Mouse (Mus musculus): ENCODE measurements at regions not wholly inside any gene's neighbourhood (a gene's known extent, or its start where the extent isn't known, plus 50 kb on each side); places are given as distances from the start of the nearest gene placed in this dataset.

GRCm38 (mm10) chr10:111893489-111893888 is 79.0 kb upstream of the Krr1 start:
- H3K9ac ChIP-seq (ENCODE audit: low read depth, low read length), result no peak overlapping the region
- H3K9me3 ChIP-seq (replicated peaks; ENCODE audit: control insufficient read depth, low read length), result no peaks in the 10 kb centered on the region
- no peaks in the 10 kb centered on the region for H3K4me1 ChIP-seq (ENCODE audit: control insufficient read depth, low read depth, low read length)
- 61% methylated on average over 5 of the region's 5 CpGs for WGBS (ENCODE audit: insufficient replicate concordance)
- H3K27ac ChIP-seq (ENCODE audit: low read length), result no peak overlapping the region
- no peaks in the 10 kb centered on the region for H3K27me3 ChIP-seq (ENCODE audit: control insufficient read depth, insufficient read depth, low read depth, low read length)
- no peaks in the 10 kb centered on the region for H3K36me3 ChIP-seq (ENCODE audit: control insufficient read depth, insufficient read depth)
- ATAC-seq (ENCODE audit: low read depth), result no peak
- no peak overlapping the region for H3K4me2 ChIP-seq (ENCODE audit: low read depth, low read length)
- H3K4me3 ChIP-seq (ENCODE audit: low read depth, low read length), result no peak overlapping the region

DNA sequence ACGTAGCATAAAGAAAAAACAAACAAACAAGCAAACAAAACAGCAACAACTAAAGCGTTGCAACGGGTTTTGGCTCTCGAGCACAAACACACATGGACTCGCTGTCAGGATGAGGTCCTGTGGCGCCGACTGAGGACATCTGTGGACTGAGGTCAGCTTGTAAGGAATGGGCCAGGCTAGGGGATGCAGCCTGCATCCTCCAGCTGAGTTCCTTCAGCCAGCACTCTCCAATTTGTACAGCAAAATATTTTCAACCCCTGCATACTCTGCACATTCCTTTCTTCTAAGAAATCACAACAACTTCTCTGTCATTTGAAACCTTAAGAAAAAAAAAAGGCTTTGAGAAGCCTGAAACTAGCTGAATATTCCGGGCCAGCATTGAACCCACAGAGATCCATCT is 78.5 kb upstream of the Krr1 start:
- H3K4me2 ChIP-seq (ENCODE audit: low read depth, low read length), result no peak overlapping the region
- no peaks in the 10 kb centered on the region for H3K36me3 ChIP-seq (ENCODE audit: control insufficient read depth, insufficient read depth)
- H3K27ac ChIP-seq (ENCODE audit: low read length), result no peak overlapping the region
- no peaks in the 10 kb centered on the region for H3K9me3 ChIP-seq (replicated peaks; ENCODE audit: control insufficient read depth, low read length)
- no peaks in the 10 kb centered on the region for H3K4me1 ChIP-seq (ENCODE audit: control insufficient read depth, low read depth, low read length)
- no peak overlapping the region for H3K4me3 ChIP-seq (ENCODE audit: low read depth, low read length)
- WGBS (ENCODE audit: insufficient replicate concordance), result 62% methylated on average over 8 of the region's 8 CpGs
- no peak overlapping the region for H3K9ac ChIP-seq (ENCODE audit: low read depth, low read length)
- ATAC-seq (ENCODE audit: low read depth), result no peak
- no peaks in the 10 kb centered on the region for H3K27me3 ChIP-seq (ENCODE audit: control insufficient read depth, insufficient read depth, low read depth, low read length)

DNA sequence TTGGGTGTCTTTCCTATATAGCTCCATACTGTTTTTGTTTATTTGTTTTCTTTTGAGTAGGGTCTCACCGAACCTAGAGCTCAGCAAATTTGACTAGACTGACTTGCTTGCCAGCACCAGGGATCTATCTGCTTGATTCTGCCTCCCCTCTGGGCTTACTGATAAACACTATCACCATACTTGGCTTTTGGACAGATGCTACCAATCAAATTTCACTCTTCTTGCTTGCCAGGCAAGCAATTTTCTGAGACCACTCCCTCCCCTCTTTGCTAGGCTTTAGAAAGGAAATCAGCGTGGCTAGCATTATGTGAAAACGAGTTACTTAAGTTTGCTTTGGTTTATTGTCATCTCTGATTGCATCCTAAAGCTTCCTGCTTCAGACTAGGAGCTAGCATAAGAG is 75.1 kb upstream of the Krr1 start:
- no peaks in the 10 kb centered on the region for H3K27me3 ChIP-seq (ENCODE audit: control insufficient read depth, insufficient read depth, low read depth, low read length)
- no peaks in the 10 kb centered on the region for H3K36me3 ChIP-seq (ENCODE audit: control insufficient read depth, insufficient read depth)
- no peak overlapping the region for H3K9ac ChIP-seq (ENCODE audit: low read depth, low read length)
- no peak overlapping the region for H3K4me2 ChIP-seq (ENCODE audit: low read depth, low read length)
- WGBS (ENCODE audit: insufficient replicate concordance), result 22% methylated on average over 3 of the region's 3 CpGs
- H3K4me3 ChIP-seq (ENCODE audit: low read depth, low read length), result no peak overlapping the region
- H3K4me1 ChIP-seq (ENCODE audit: control insufficient read depth, low read depth, low read length), result no peaks in the 10 kb centered on the region
- no peak overlapping the region for H3K27ac ChIP-seq (ENCODE audit: low read length)
- ATAC-seq (ENCODE audit: low read depth), result no peak
- H3K9me3 ChIP-seq (replicated peaks; ENCODE audit: control insufficient read depth, low read length), result no peaks in the 10 kb centered on the region

- no peak overlapping the region for H3K9ac ChIP-seq (ENCODE audit: low read depth, low read length)
- no peak overlapping the region for H3K27ac ChIP-seq (ENCODE audit: low read length)
- H3K9me3 ChIP-seq (replicated peaks; ENCODE audit: control insufficient read depth, low read length), result no peaks in the 10 kb centered on the region
- H3K27me3 ChIP-seq (ENCODE audit: control insufficient read depth, insufficient read depth, low read depth, low read length), result no peaks in the 10 kb centered on the region
- 59% methylated on average over 17 of the region's 17 CpGs for whole genome bisulfite sequencing (ENCODE audit: insufficient replicate concordance)
- H3K4me2 ChIP-seq (ENCODE audit: low read depth, low read length), result no peak overlapping the region
- no peaks in the 10 kb centered on the region for H3K4me1 ChIP-seq (ENCODE audit: control insufficient read depth, low read depth, low read length)
- H3K4me3 ChIP-seq (ENCODE audit: low read depth, low read length), result no peak overlapping the region
- H3K36me3 ChIP-seq (ENCODE audit: control insufficient read depth, insufficient read depth), result no peaks in the 10 kb centered on the region
- no peak for ATAC-seq (ENCODE audit: low read depth)
Observed at GRCm38 (mm10) chr10:111900723-111901716, 71.4 kb upstream of the Krr1 start.

DNA sequence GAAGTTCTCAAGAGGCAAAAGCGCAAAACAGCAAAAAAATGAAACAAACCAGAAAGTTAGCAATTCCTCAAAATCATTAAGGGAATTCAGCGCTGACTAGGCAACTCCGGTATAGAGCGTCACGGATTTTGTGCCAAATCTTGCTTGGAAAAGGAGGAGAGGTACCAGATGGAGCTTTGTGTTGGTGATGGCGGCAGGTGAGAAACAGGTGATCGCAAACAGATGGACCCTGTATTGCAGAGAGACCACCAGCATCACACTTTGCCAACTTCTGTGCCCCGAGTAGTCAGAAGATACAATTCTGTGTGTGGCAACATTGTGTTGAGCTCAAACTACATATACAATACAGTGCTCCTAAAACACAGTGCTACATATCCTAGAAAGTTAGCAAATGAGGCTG is 68.5 kb upstream of the Krr1 start:
- 80% methylated on average over 8 of the region's 8 CpGs for WGBS (ENCODE audit: insufficient replicate concordance)
- no peak for ATAC-seq (ENCODE audit: low read depth)
- Histone ChIP-seq H3K27ac (ENCODE audit: low read length) (no peak overlapping the region), H3K36me3 (ENCODE audit: control insufficient read depth, insufficient read depth) (no peaks in the 10 kb centered on the region), H3K4me1 (ENCODE audit: control insufficient read depth, low read depth, low read length) (no peaks in the 10 kb centered on the region), H3K27me3 (ENCODE audit: control insufficient read depth, insufficient read depth, low read depth, low read length) (no peaks in the 10 kb centered on the region), H3K9me3 (replicated peaks; ENCODE audit: control insufficient read depth, low read length) (no peaks in the 10 kb centered on the region), H3K4me3 (ENCODE audit: low read depth, low read length) (no peak overlapping the region), H3K9ac (ENCODE audit: low read depth, low read length) (no peak overlapping the region), H3K4me2 (ENCODE audit: low read depth, low read length) (no peak overlapping the region)

GRCm38 (mm10) chr10:111907836-111908235 is 64.6 kb upstream of the Krr1 start:
- WGBS (ENCODE audit: insufficient replicate concordance), result 52% methylated on average over 5 of the region's 5 CpGs
- Histone ChIP-seq H3K4me3 (ENCODE audit: low read depth, low read length) (no peak overlapping the region), H3K27me3 (ENCODE audit: control insufficient read depth, insufficient read depth, low read depth, low read length) (no peaks in the 10 kb centered on the region), H3K27ac (ENCODE audit: low read length) (no peak overlapping the region), H3K9me3 (replicated peaks; ENCODE audit: control insufficient read depth, low read length) (no peaks in the 10 kb centered on the region), H3K4me2 (ENCODE audit: low read depth, low read length) (no peak overlapping the region), H3K9ac (ENCODE audit: low read depth, low read length) (no peak overlapping the region), H3K36me3 (ENCODE audit: control insufficient read depth, insufficient read depth) (no peaks in the 10 kb centered on the region), H3K4me1 (ENCODE audit: control insufficient read depth, low read depth, low read length) (no peaks in the 10 kb centered on the region)
- no peak for ATAC-seq (ENCODE audit: low read depth)

DNA sequence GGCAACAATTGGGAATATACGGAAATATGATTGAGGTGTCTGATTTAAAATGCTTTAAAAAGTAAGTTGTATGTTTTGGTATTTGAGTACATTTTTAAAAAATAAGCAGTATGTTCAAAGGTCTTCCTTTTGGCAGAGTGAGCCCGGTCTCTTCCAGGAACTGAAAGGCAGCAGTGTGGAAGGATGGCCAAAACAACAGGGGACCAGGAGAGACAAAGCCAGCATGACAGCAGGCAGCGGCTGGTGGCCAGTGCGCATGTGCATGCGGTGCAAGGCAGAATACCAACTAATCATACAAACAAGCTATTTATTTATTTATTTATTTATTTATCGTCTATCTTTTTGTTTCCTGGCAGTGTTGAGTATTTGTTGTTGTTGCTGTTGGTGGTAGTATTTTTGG is 59.9 kb upstream of the Krr1 start:
- H3K9ac ChIP-seq (ENCODE audit: low read depth, low read length), result no peak overlapping the region
- no peak overlapping the region for H3K4me2 ChIP-seq (ENCODE audit: low read depth, low read length)
- no peak overlapping the region for H3K4me3 ChIP-seq (ENCODE audit: low read depth, low read length)
- no peaks in the 10 kb centered on the region for H3K9me3 ChIP-seq (replicated peaks; ENCODE audit: control insufficient read depth, low read length)
- no peaks in the 10 kb centered on the region for H3K4me1 ChIP-seq (ENCODE audit: control insufficient read depth, low read depth, low read length)
- H3K27me3 ChIP-seq (ENCODE audit: control insufficient read depth, insufficient read depth, low read depth, low read length), result no peaks in the 10 kb centered on the region
- H3K36me3 ChIP-seq (ENCODE audit: control insufficient read depth, insufficient read depth), result no peaks in the 10 kb centered on the region
- H3K27ac ChIP-seq (ENCODE audit: low read length), result no peak overlapping the region
- no peak for ATAC-seq (ENCODE audit: low read depth)
- WGBS (ENCODE audit: insufficient replicate concordance), result 80% methylated on average over 6 of the region's 6 CpGs

GRCm38 (mm10) chr10:111913066-111913785 is 59.2 kb upstream of the Krr1 start:
- H3K4me2 ChIP-seq (ENCODE audit: low read depth, low read length), result no peak overlapping the region
- ATAC-seq (ENCODE audit: low read depth), result no peak
- H3K27ac ChIP-seq (ENCODE audit: low read length), result no peak overlapping the region
- no peak overlapping the region for H3K4me3 ChIP-seq (ENCODE audit: low read depth, low read length)
- H3K4me1 ChIP-seq (ENCODE audit: control insufficient read depth, low read depth, low read length), result no peaks in the 10 kb centered on the region
- no peaks in the 10 kb centered on the region for H3K36me3 ChIP-seq (ENCODE audit: control insufficient read depth, insufficient read depth)
- no peaks in the 10 kb centered on the region for H3K9me3 ChIP-seq (replicated peaks; ENCODE audit: control insufficient read depth, low read length)
- WGBS (ENCODE audit: insufficient replicate concordance), result 74% methylated on average over 20 of the region's 20 CpGs
- no peak overlapping the region for H3K9ac ChIP-seq (ENCODE audit: low read depth, low read length)
- H3K27me3 ChIP-seq (ENCODE audit: control insufficient read depth, insufficient read depth, low read depth, low read length), result no peaks in the 10 kb centered on the region

DNA sequence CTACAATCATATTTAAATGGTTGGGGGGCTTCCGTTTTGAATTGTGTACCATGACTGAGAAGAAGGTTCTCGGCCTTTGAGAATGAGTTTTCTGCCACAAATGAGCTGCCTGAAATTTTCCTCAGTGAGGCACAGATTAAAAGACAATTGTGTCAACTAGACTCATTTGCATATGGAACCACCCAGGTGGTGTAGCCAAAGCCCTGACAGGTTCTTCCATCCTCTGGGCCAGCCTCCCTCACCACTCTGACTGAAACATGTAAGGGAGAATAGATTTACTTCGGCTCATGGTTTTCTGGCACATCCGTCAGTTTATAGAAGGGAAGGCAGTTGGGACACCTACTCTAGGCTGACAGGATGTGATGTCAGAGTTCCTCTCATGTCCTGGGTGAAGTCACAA is 58.2 kb upstream of the Krr1 start:
- H3K4me3 ChIP-seq (ENCODE audit: low read depth, low read length), result no peak overlapping the region
- 65% methylated on average over 4 of the region's 4 CpGs for WGBS (ENCODE audit: insufficient replicate concordance)

More for the DNA sequence above, 58.2 kb upstream of the Krr1 start:
- no peaks in the 10 kb centered on the region for H3K27me3 ChIP-seq (ENCODE audit: control insufficient read depth, insufficient read depth, low read depth, low read length)
- no peaks in the 10 kb centered on the region for H3K9me3 ChIP-seq (replicated peaks; ENCODE audit: control insufficient read depth, low read length)
- H3K36me3 ChIP-seq (ENCODE audit: control insufficient read depth, insufficient read depth), result no peaks in the 10 kb centered on the region
- no peak for ATAC-seq (ENCODE audit: low read depth)
- H3K9ac ChIP-seq (ENCODE audit: low read depth, low read length), result no peak overlapping the region
- H3K4me2 ChIP-seq (ENCODE audit: low read depth, low read length), result no peak overlapping the region
- no peak overlapping the region for H3K27ac ChIP-seq (ENCODE audit: low read length)
- H3K4me1 ChIP-seq (ENCODE audit: control insufficient read depth, low read depth, low read length), result no peaks in the 10 kb centered on the region

Measured in liver, embryonic 16.5 days (tissue).